ENCODE assay signal across 7 mouse cellular contexts in the genomic region with DNA sequence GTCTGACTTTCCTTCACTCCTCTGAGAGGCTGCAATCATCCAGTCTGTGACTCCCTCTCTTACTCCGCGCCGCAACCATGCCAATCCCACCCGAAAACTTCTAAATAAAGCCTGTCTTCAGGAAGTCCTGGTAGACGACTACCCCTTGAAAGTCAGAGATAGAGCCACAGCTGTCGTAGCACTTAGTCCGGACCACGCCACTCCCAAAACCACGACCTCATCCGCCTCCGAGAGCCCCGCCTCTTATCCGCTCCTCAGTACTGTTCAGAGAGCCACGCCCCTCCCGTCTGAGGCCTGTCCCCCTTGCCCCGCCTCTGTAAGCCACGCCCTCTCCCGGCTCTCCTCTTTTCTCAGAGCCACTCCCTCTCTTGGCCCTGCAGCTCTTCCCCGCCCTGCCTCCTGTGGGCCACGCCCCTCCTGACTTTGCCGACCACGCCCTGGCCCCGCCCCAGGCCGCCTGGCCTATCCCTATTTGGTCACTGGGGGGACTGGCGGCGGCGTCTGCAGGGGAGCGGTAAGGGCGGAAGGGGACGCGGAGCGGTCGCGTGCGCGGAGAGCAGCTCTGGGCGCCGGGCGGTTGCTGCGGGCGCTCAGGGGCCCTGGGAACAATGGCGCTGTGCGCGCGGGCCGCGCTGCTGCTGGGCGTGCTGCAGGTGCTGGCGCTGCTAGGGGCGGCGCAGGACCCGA. TPM values are rescaled to one million over a fixed set of nuclear protein-coding genes. Genes with fewer than 3 reads are reported as not detected.
DNase-seq lines count a peak whose midpoint lies in the region; ATAC-seq lines count a peak whose summit lies in the region.

Gene Tmem123, plus strand, starts transcription at position 428 of the 687 bp plus-strand sequence.

- H3K4me2 ChIP-seq in embryonic facial prominence, embryonic 12.5 days (replicated peaks), result peak within 1 kb of the TSS; percentile 72
- H3K4me2 ChIP-seq in limb, embryonic 11.5 days (ENCODE audit: low read depth, severe bottlenecking), result peak within 1 kb of the TSS; percentile 56
- peak within 1 kb of the TSS; percentile 83 for H3K4me2 ChIP-seq in midbrain, embryonic 14.5 days (ENCODE audit: low read length)

- peaks cover 8% of the 10 kb centered on the region for H3K27me3 ChIP-seq in embryonic facial prominence, embryonic 12.5 days
- no peaks in the 10 kb centered on the region for H3K27me3 ChIP-seq in limb, embryonic 11.5 days (ENCODE audit: control insufficient read depth, insufficient read depth, low read length)
- H3K27me3 ChIP-seq in midbrain, embryonic 14.5 days (ENCODE audit: control insufficient read depth, insufficient read depth, low read length), result peaks cover 7% of the 10 kb centered on the region; the same call in 1 of the 2 replicates

- H3K4me3 ChIP-seq in embryonic facial prominence, embryonic 12.5 days, result peak within 1 kb of the TSS; percentile 76
- H3K4me3 ChIP-seq in limb, embryonic 11.5 days (ENCODE audit: low read depth, low read length), result peak within 1 kb of the TSS; percentile 73
- peak within 1 kb of the TSS; percentile 69 for H3K4me3 ChIP-seq in midbrain, embryonic 14.5 days (replicated peaks; ENCODE audit: low read depth, low read length)

- peaks cover 18% of the 10 kb centered on the region for H3K4me1 ChIP-seq in embryonic facial prominence, embryonic 12.5 days
- 0 out of 2 replicates have a peak, but pooled peaks cover 2% of the 10 kb centered on the region for H3K4me1 ChIP-seq in limb, embryonic 11.5 days (ENCODE audit: control insufficient read depth, insufficient read depth, low read length)
- peaks cover 18% of the 10 kb centered on the region for H3K4me1 ChIP-seq in midbrain, embryonic 14.5 days (ENCODE audit: control insufficient read depth, insufficient read depth, low read length)

- WGBS in embryonic facial prominence, embryonic 12.5 days, result under 1% methylated on average over 52 of the region's 52 CpGs
- WGBS in limb, embryonic 11.5 days, result under 1% methylated on average over 52 of the region's 52 CpGs
- under 1% methylated on average over 52 of the region's 52 CpGs for WGBS in midbrain, embryonic 14.5 days

- H3K27ac ChIP-seq in embryonic facial prominence, embryonic 12.5 days, result peak within 1 kb of the TSS; percentile 68
- 0 out of 2 replicates have a peak within 1 kb of the TSS, but pooled peaks have one; percentile 16 for H3K27ac ChIP-seq in limb, embryonic 11.5 days (replicated peaks; ENCODE audit: low read depth, low read length)
- peak within 1 kb of the TSS; percentile 14 for H3K27ac ChIP-seq in midbrain, embryonic 14.5 days (replicated peaks; ENCODE audit: low read depth, low read length)

- no peaks in the 10 kb centered on the region for H3K9me3 ChIP-seq in embryonic facial prominence, embryonic 12.5 days
- H3K9me3 ChIP-seq in limb, embryonic 11.5 days (ENCODE audit: control insufficient read depth, low read length), result 0 out of 2 replicates have a peak, but pooled peaks cover 2% of the 10 kb centered on the region
- H3K9me3 ChIP-seq in midbrain, embryonic 14.5 days (ENCODE audit: control insufficient read depth, low read length), result peaks cover 5% of the 10 kb centered on the region; the same call in 1 of the 2 replicates

- peak; percentile 99 for DNase-seq in adrenal gland, postnatal 25 days
- DNase-seq in heart, adult 11 months, result peak; percentile 100
- peak; percentile 99 for DNase-seq in kidney, adult 18-20 months
- DNase-seq in limb, embryonic 11.5 days (ENCODE audit: low spot score), result peak; percentile 100
- DNase-seq in midbrain, embryonic 14.5 days, result peak; percentile 92
- DNase-seq in spleen, adult 18-20 months, result peak; percentile 99 to 100

- no peaks in the 10 kb centered on the region for H3K36me3 ChIP-seq in embryonic facial prominence, embryonic 12.5 days
- peaks cover 2% of the 10 kb centered on the region; the same call in 1 of the 2 replicates for H3K36me3 ChIP-seq in limb, embryonic 11.5 days (ENCODE audit: control insufficient read depth, insufficient read depth, low read length)
- H3K36me3 ChIP-seq in midbrain, embryonic 14.5 days (ENCODE audit: control insufficient read depth, insufficient read depth, low read length), result no peaks in the 10 kb centered on the region

- H3K9ac ChIP-seq in embryonic facial prominence, embryonic 12.5 days, result peak within 1 kb of the TSS; percentile 77
- peak within 1 kb of the TSS; percentile 82 for H3K9ac ChIP-seq in limb, embryonic 11.5 days (ENCODE audit: low read length)
- peak within 1 kb of the TSS; percentile 65 for H3K9ac ChIP-seq in midbrain, embryonic 14.5 days (replicated peaks; ENCODE audit: low read length)

- ATAC-seq in embryonic facial prominence, embryonic 12.5 days (ENCODE audit: insufficient number of reproducible peaks, insufficient read depth, low FRiP score, low TSS enrichment), result peak; percentile 97
- ATAC-seq in limb, embryonic 11.5 days (ENCODE audit: insufficient number of reproducible peaks, low FRiP score, low TSS enrichment, low read depth), result peak; percentile 99
- peak; percentile 95 for ATAC-seq in midbrain, embryonic 14.5 days (ENCODE audit: low FRiP score, low TSS enrichment)

RNA-seq across cellular contexts. Expression of gene Tmem123, which starts in this region (rescaled TPM):
- 209 TPM in 2 replicates for total RNA-seq in adrenal gland, postnatal 25 days (2021)
- polyA plus RNA-seq in embryonic facial prominence, embryonic 12.5 days (2016; fragmentation: Nextera tagmentation; extraction: Ambion mirVana), result 67.1 and 79.7 TPM in 2 replicates
- polyA plus RNA-seq in limb, embryonic 11.5 days (2014; fragmentation: Nextera tagmentation; extraction: Ambion mirVana), result 92.6 and 95.8 TPM in 2 replicates
- 16.1 and 32.0 TPM in 2 replicates for polyA plus RNA-seq in midbrain, embryonic 14.5 days (2014; fragmentation: Nextera tagmentation; extraction: Ambion mirVana)

Comparison
In these comparisons a context has a peak if more than half of its experiments do, and no peak if none do; other contexts are left out.
1. Peak in every context shown above with its lines: DNase-seq, ATAC-seq, H3K4me3 ChIP-seq and H3K27ac ChIP-seq.
2. H3K27ac ChIP-seq: peak in every context shown above with its lines; median percentile 68 in embryonic facial prominence, embryonic 12.5 days; 16 in limb, embryonic 11.5 days; 14 in midbrain, embryonic 14.5 days.